Mouse (Mus musculus): ENCODE data around the gene C9orf72. TPM values are rescaled to one million over a fixed set of nuclear protein-coding genes. Genes with fewer than 3 reads are reported as not detected.
"Not testable (repeated sequence)": the region's sequence is repeated elsewhere in the genome, so short reads cannot be mapped to it uniquely, and the experiment has no call there.

Gene C9orf72
- polyA plus RNA-seq (2014; fragmentation: Nextera tagmentation; extraction: Ambion mirVana), result 20.7 and 26.5 TPM in 2 replicates

DNA sequence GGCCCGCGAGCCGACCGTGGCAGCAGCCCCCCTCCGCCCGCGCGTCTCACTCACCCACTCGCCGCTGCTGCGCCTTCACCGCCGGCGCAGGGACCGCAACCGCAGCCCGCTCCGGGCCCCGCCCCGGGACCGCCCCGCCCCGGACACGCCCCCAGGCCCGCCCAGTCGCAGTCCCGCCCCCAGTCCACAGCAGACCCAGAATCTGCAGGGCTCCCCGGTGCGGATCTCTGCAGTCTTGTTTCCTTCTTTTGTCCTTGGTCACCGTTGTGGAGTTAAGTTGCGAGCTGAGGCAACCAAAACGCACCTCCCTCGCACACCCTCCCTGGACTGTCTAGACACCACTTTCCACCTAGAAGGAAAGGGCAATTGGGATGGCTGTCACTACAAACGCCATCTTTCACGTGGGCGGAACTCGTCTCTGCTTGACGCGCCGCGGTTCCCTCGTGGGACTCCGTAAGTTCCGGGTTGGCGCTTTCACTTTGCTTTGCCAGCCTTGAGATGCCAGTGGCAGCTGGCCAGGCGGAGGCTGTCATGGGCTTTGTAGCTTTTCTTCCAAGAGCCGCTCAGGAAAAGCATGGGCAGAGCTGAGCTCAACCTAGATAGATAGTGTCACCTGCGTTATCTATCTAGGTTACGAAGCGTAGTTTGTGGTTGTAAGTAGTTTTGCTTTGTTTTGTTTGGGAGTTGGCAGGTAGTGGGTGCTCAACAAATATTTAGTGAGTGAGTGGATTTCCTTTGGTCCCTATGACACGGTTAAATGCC lies at the start of gene C9orf72:
C9orf72 (minus strand) TSS at position 442 of the 762 bp plus-strand sequence.
- Histone ChIP-seq H3K4me2 (peak within 1 kb of the TSS; percentile 83), H3K27me3 (ENCODE audit: control insufficient read depth, insufficient read depth, low read length) (no peaks in the 10 kb centered on the region), H3K9ac (ENCODE audit: low read depth, low read length) (peak within 1 kb of the TSS; percentile 85), H3K4me1 (ENCODE audit: control insufficient read depth, insufficient read depth, low read length) (no peaks in the 10 kb centered on the region), H3K4me3 (ENCODE audit: low read depth, low read length) (peak within 1 kb of the TSS; percentile 88), H3K9me3 (replicated peaks; ENCODE audit: control insufficient read depth, low read length) (no peaks in the 10 kb centered on the region), H3K27ac (ENCODE audit: low read depth, low read length) (peak within 1 kb of the TSS; percentile 36), H3K36me3 (ENCODE audit: control insufficient read depth, insufficient read depth, low read length) (no peaks in the 10 kb centered on the region)
- peak; percentile 96 for ATAC-seq (replicated peaks; ENCODE audit: insufficient number of reproducible peaks, low FRiP score, low TSS enrichment)
- WGBS (ENCODE audit: insufficient replicate concordance), result under 1% methylated on average over 40 of the region's 51 CpGs

DNA sequence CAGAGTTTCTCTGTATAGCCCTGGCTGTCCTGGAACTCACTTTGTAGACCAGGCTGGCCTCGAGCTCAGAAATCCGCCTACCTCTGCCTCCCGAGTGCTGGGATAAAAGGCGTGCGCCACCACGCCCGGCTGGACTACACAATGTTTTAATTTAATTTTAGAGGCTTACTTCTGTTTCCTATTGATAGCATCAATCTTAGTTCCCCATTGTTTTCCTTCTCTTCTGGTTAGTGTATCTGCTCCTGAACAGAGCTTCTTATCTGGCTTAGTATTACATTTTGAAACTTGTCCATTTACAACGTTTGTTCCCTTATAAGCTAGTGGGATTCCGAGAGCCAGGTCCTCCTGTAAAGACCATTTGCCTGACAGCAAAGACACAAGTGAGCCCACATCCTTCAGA lies 33.0 kb upstream of the C9orf72 start:
- no peaks in the 10 kb centered on the region for H3K27me3 ChIP-seq (ENCODE audit: control insufficient read depth, insufficient read depth, low read length)
- H3K27ac ChIP-seq (ENCODE audit: low read depth, low read length), result no peak overlapping the region
- no peaks in the 10 kb centered on the region for H3K4me1 ChIP-seq (ENCODE audit: control insufficient read depth, insufficient read depth, low read length)
- no peaks in the 10 kb centered on the region for H3K9me3 ChIP-seq (replicated peaks; ENCODE audit: control insufficient read depth, low read length)
- ATAC-seq (replicated peaks; ENCODE audit: insufficient number of reproducible peaks, low FRiP score, low TSS enrichment), result no peak
- WGBS (ENCODE audit: insufficient replicate concordance), result 71% methylated on average over 9 of the region's 9 CpGs
- H3K4me3 ChIP-seq (ENCODE audit: low read depth, low read length), result no peak overlapping the region
- no peak overlapping the region for H3K9ac ChIP-seq (ENCODE audit: low read depth, low read length)
- H3K4me2 ChIP-seq, result no peak overlapping the region
- no peaks in the 10 kb centered on the region for H3K36me3 ChIP-seq (ENCODE audit: control insufficient read depth, insufficient read depth, low read length)

DNA sequence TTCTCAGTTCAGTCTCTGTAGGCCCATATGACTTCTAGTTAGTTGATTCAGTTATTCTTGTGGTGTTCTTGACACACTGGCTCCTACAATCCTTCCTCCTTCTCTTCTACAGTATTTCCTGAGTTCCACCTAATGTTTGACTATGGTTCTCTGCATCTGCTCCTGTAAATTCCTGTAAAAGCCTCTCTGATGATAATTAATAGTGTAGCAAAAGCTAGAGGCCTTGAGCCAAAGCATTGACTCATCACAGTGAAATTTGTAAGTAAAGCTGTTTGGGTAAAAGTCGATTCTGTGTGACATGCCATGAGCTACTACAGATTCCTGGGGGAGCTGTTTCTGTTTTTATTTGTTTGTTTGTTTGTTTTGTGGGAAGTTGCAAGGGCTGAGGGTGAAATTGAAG lies 18.0 kb upstream of the C9orf72 start:
- H3K36me3 ChIP-seq (ENCODE audit: control insufficient read depth, insufficient read depth, low read length), result no peaks in the 10 kb centered on the region
- 57% methylated on average over 1 of the region's 1 CpGs for WGBS (ENCODE audit: insufficient replicate concordance)
- H3K4me3 ChIP-seq (ENCODE audit: low read depth, low read length), result no peak overlapping the region
- ATAC-seq (replicated peaks; ENCODE audit: insufficient number of reproducible peaks, low FRiP score, low TSS enrichment), result no peak
- no peak overlapping the region for H3K9ac ChIP-seq (ENCODE audit: low read depth, low read length)
- no peaks in the 10 kb centered on the region for H3K27me3 ChIP-seq (ENCODE audit: control insufficient read depth, insufficient read depth, low read length)
- no peaks in the 10 kb centered on the region for H3K4me1 ChIP-seq (ENCODE audit: control insufficient read depth, insufficient read depth, low read length)
- H3K4me2 ChIP-seq, result no peak overlapping the region
- H3K9me3 ChIP-seq (replicated peaks; ENCODE audit: control insufficient read depth, low read length), result no peaks in the 10 kb centered on the region
- H3K27ac ChIP-seq (ENCODE audit: low read depth, low read length), result no peak overlapping the region

DNA sequence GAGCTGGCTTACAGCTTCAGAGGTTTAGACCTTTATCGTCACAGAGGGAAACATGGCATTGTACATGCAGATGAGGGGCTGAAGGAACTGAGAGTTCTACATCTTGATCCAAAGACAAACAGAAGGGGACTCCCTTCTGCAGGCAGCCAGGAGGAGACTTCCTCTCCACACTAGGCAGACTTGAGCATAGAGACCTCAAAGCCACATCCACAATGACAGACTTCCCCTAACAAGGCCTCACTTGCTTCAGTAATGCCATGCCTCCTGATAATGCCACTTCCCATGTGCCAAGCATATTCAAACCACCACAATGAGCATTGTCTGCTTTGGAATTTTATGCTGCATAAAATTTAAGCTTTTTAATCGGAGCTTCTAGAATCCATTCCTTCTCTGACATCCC lies 15.8 kb upstream of the C9orf72 start:
- WGBS (ENCODE audit: insufficient replicate concordance), result 70% methylated on average over 2 of the region's 2 CpGs
- no peaks in the 10 kb centered on the region for H3K4me1 ChIP-seq (ENCODE audit: control insufficient read depth, insufficient read depth, low read length)

DNA sequence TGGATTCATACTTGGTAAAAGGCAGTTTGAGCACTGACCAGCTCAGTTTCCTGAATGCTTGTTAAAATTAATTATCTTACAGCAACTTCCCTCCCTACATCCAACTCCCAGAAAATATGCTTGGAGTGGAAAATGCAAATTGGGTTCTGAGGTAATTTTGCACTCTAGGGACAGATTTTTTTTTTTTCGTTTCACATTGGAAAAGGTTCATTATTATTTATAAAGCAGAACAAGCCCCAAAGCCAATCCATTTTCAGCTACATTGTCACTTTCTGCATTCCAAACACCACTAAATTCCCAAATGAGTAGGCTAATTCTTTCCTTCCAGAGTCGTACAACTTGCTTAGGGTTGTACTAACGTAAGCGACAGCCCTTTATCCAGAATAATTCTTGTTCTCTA lies 12.7 kb upstream of the C9orf72 start:
- Histone ChIP-seq H3K4me2 (no peak overlapping the region), H3K27me3 (ENCODE audit: control insufficient read depth, insufficient read depth, low read length) (no peaks in the 10 kb centered on the region), H3K9ac (ENCODE audit: low read depth, low read length) (no peak overlapping the region), H3K4me3 (ENCODE audit: low read depth, low read length) (no peak overlapping the region), H3K36me3 (ENCODE audit: control insufficient read depth, insufficient read depth, low read length) (no peaks in the 10 kb centered on the region), H3K27ac (ENCODE audit: low read depth, low read length) (no peak overlapping the region), H3K4me1 (ENCODE audit: control insufficient read depth, insufficient read depth, low read length) (no peaks in the 10 kb centered on the region), H3K9me3 (replicated peaks; ENCODE audit: control insufficient read depth, low read length) (no peaks in the 10 kb centered on the region)
- ATAC-seq (replicated peaks; ENCODE audit: insufficient number of reproducible peaks, low FRiP score, low TSS enrichment), result no peak
- WGBS (ENCODE audit: insufficient replicate concordance), result 85% methylated on average over 4 of the region's 4 CpGs

More for the DNA sequence above, 15.8 kb upstream of the C9orf72 start:
- Histone ChIP-seq H3K9me3 (replicated peaks; ENCODE audit: control insufficient read depth, low read length) (no peaks in the 10 kb centered on the region), H3K4me3 (ENCODE audit: low read depth, low read length) (no peak overlapping the region), H3K27me3 (ENCODE audit: control insufficient read depth, insufficient read depth, low read length) (no peaks in the 10 kb centered on the region), H3K4me2 (no peak overlapping the region), H3K36me3 (ENCODE audit: control insufficient read depth, insufficient read depth, low read length) (no peaks in the 10 kb centered on the region), H3K9ac (ENCODE audit: low read depth, low read length) (no peak overlapping the region), H3K27ac (ENCODE audit: low read depth, low read length) (no peak overlapping the region)
- no peak for ATAC-seq (replicated peaks; ENCODE audit: insufficient number of reproducible peaks, low FRiP score, low TSS enrichment)

DNA sequence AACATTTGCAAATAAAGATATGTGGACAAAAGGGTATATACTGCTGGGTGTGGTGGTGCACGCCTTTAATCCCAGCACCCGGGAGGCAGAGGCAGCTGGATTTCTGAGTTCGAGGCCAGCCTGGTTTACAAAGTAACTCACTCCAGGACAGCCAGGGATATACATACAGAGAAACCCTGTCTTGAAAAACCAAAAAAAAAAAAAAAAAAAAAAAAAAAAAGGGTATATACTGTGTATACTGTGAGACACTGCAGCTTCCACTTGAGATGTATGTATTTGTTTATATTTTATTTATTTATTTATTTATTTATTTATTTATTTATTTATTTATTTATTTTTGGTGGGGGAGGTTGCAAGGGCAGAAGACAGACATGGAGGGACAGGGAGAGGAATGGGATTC lies 12.3 kb upstream of the C9orf72 start:
- not testable (repeated sequence) for H3K9ac ChIP-seq (ENCODE audit: low read depth, low read length); H3K4me1 ChIP-seq (ENCODE audit: control insufficient read depth, insufficient read depth, low read length); H3K9me3 ChIP-seq (replicated peaks; ENCODE audit: control insufficient read depth, low read length); H3K4me2 ChIP-seq; H3K27ac ChIP-seq (ENCODE audit: low read depth, low read length); H3K27me3 ChIP-seq (ENCODE audit: control insufficient read depth, insufficient read depth, low read length); H3K4me3 ChIP-seq (ENCODE audit: low read depth, low read length); H3K36me3 ChIP-seq (ENCODE audit: control insufficient read depth, insufficient read depth, low read length); ATAC-seq (replicated peaks; ENCODE audit: insufficient number of reproducible peaks, low FRiP score, low TSS enrichment)
- 79% methylated on average over 3 of the region's 3 CpGs for WGBS (ENCODE audit: insufficient replicate concordance)

DNA sequence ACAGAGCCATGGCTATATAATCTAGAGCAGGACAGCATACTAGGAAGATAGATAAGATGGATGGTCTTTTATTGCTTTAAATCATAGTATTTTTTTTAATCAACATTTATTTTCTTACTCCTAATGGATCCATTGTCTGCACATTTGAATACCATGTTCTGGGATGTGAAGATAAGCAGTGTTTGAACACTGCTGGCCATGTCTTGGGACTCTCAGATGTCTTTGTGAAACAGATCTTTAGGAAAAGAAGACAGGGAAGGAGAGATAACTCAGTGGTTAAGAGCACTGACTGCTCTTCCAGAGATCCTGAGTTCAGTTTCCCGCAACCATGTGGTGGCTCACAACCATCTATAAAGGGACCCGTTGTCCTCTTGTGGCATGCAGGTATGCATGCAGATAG lies 10.3 kb upstream of the C9orf72 start:
- Histone ChIP-seq H3K27ac (ENCODE audit: low read depth, low read length) (no peak overlapping the region), H3K4me3 (ENCODE audit: low read depth, low read length) (no peak overlapping the region), H3K27me3 (ENCODE audit: control insufficient read depth, insufficient read depth, low read length) (no peaks in the 10 kb centered on the region), H3K4me1 (ENCODE audit: control insufficient read depth, insufficient read depth, low read length) (no peaks in the 10 kb centered on the region), H3K9me3 (replicated peaks; ENCODE audit: control insufficient read depth, low read length) (no peaks in the 10 kb centered on the region), H3K4me2 (no peak overlapping the region), H3K36me3 (ENCODE audit: control insufficient read depth, insufficient read depth, low read length) (no peaks in the 10 kb centered on the region), H3K9ac (ENCODE audit: low read depth, low read length) (no peak overlapping the region)
- 85% methylated on average over 2 of the region's 2 CpGs for WGBS (ENCODE audit: insufficient replicate concordance)
- ATAC-seq (replicated peaks; ENCODE audit: insufficient number of reproducible peaks, low FRiP score, low TSS enrichment), result no peak

DNA sequence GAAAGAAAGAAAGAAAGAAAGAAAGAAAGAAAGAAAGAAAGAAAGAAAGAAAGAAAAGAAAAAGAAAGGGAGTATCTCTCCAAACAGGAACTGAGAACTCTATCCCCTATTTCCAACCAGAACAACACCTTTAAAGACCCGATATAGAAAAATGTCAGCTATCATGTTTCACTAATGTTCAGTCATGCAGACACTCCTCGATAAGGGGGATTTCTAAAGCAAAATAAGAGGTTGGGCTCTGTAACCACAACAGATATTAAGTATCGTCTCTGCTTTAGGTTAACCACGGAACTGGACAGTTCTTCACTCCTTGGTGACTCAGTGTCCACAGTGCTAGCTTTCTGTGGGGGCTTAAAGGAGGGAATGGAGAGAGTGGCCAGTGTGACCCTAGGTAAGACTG lies 2.3 kb upstream of the C9orf72 start:
- no peak for ATAC-seq (replicated peaks; ENCODE audit: insufficient number of reproducible peaks, low FRiP score, low TSS enrichment)
- WGBS (ENCODE audit: insufficient replicate concordance), result 73% methylated on average over 4 of the region's 4 CpGs

DNA sequence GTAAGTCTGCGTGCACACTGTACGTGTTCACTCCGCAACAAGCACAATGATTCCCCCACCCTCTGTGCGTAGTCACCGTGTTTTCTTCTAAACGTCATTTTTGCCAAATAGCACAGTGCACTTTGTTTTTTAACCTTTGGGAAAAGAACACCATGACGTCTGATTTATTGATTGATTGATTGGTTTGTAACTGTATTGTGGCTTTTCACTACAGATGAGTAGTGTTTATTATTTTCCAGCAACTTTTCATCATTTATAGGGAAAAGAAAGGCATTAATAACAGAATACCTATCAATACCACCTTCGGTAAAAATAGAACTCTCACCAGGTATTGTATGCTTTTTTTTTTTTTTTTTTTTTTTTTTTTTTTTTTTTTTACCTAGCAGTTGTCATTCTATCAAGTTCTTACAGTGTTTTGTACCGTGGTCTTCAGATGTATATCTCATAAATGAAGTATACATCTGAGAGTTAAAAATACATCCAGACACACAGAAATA lies 569 bp upstream of the C9orf72 start:
- Histone ChIP-seq H3K4me1 (ENCODE audit: control insufficient read depth, insufficient read depth, low read length) (no peaks in the 10 kb centered on the region), H3K27me3 (ENCODE audit: control insufficient read depth, insufficient read depth, low read length) (no peaks in the 10 kb centered on the region), H3K36me3 (ENCODE audit: control insufficient read depth, insufficient read depth, low read length) (no peaks in the 10 kb centered on the region), H3K4me3 (ENCODE audit: low read depth, low read length) (peak overlapping the region; percentile 88), H3K9me3 (replicated peaks; ENCODE audit: control insufficient read depth, low read length) (no peaks in the 10 kb centered on the region), H3K27ac (ENCODE audit: low read depth, low read length) (peak overlapping the region; percentile 36; the same call in 1 of the 2 replicates), H3K9ac (ENCODE audit: low read depth, low read length) (peak overlapping the region; percentile 85), H3K4me2 (peak overlapping the region; percentile 83)
- 0 out of 2 replicates have a peak, but pooled peaks have one; percentile 25 for ATAC-seq (replicated peaks; ENCODE audit: insufficient number of reproducible peaks, low FRiP score, low TSS enrichment)
- WGBS (ENCODE audit: insufficient replicate concordance), result 16% methylated on average over 9 of the region's 9 CpGs

More for the DNA sequence above, 2.3 kb upstream of the C9orf72 start:
- Histone ChIP-seq H3K4me3 (ENCODE audit: low read depth, low read length) (no peak overlapping the region), H3K9ac (ENCODE audit: low read depth, low read length) (no peak overlapping the region), H3K36me3 (ENCODE audit: control insufficient read depth, insufficient read depth, low read length) (no peaks in the 10 kb centered on the region), H3K27ac (ENCODE audit: low read depth, low read length) (no peak overlapping the region), H3K27me3 (ENCODE audit: control insufficient read depth, insufficient read depth, low read length) (no peaks in the 10 kb centered on the region), H3K4me1 (ENCODE audit: control insufficient read depth, insufficient read depth, low read length) (no peaks in the 10 kb centered on the region), H3K9me3 (replicated peaks; ENCODE audit: control insufficient read depth, low read length) (no peaks in the 10 kb centered on the region), H3K4me2 (no peak overlapping the region)

Measured in heart, embryonic 11.5 days (tissue).